Mouse (Mus musculus) neural tube, embryonic 14.5 days (tissue): Measurements from ENCODE around the gene Samd4. TPM values are rescaled to one million over a fixed set of nuclear protein-coding genes. Genes with fewer than 3 reads are reported as not detected.
"Not testable (repeated sequence)": the region's sequence is repeated elsewhere in the genome, so short reads cannot be mapped to it uniquely, and the experiment has no call there.

ENCODE experiments used
- ATAC-seq: fragments of 200-750 bp; cut with Nextera tagmentation; 2 replicates; pipeline ENCODE4 v1.8.0; 2017; ENCODE audit warnings: low read depth, mild to moderate bottlenecking, moderate TSS enrichment, moderate library complexity
- H3K27ac ChIP-seq: fragments of 300-500 bp; sonication (generic); 2 replicates; pipeline ENCODE4 v1.5.1; 2014; ENCODE audit warnings: low read depth, mild to moderate bottlenecking, control low read depth, low read length, moderate library complexity, mixed read lengths
- H3K27me3 ChIP-seq: fragments of 300-500 bp; sonication (generic); 2 replicates; pipeline ENCODE4 v1.6.1; 2014; ENCODE audit warnings: low read length; ENCODE audit not compliant: control insufficient read depth, insufficient read depth
- H3K36me3 ChIP-seq: fragments of 300-500 bp; sonication (generic); 2 replicates; pipeline ENCODE4 v1.6.1; 2014; ENCODE audit warnings: low read length, mixed read lengths; ENCODE audit not compliant: control insufficient read depth, insufficient read depth
- H3K4me1 ChIP-seq: fragments of 300-500 bp; sonication (generic); 2 replicates; pipeline ENCODE4 v1.6.1; 2014; ENCODE audit warnings: low read length; ENCODE audit not compliant: control insufficient read depth, insufficient read depth
- H3K4me2 ChIP-seq: fragments of 300-500 bp; sonication (generic); 2 replicates; pipeline ENCODE4 v1.6.1; 2014; ENCODE audit warnings: mild to moderate bottlenecking, low read depth, low read length, control low read depth
- H3K4me3 ChIP-seq: fragments of 300-500 bp; sonication (generic); 2 replicates; pipeline ENCODE4 v1.5.1; 2014; ENCODE audit warnings: low read depth, low read length, control low read depth, mixed read lengths
- H3K9ac ChIP-seq: fragments of 300-500 bp; sonication (generic); replicated peaks from 2 replicates; pipeline ENCODE4 v1.6.1; 2014; ENCODE audit warnings: low read depth, mild to moderate bottlenecking, control low read depth, low read length, mixed read lengths
- H3K9me3 ChIP-seq: fragments of 300-500 bp; sonication (generic); 2 replicates; pipeline ENCODE4 v1.6.1; 2016; ENCODE audit warnings: low read length; ENCODE audit not compliant: control insufficient read depth
- WGBS: fragments of 180-500 bp; shearing (Covaris S2); extraction: QIAGEN DNeasy Blood & Tissue Kit; methylation state at CpG from one replicate; pipeline ENCODE4 v1.1.7; 2014; 5-methylcytosine and 5-hydroxymethylcytosine counted together
- polyA plus RNA-seq: library from polyadenylated mRNA; unstranded; fragments of >200 nt; fragmentation: Nextera tagmentation; extraction: Ambion mirVana; gene quantifications from 2 replicates; pipeline ENCODE4 v1.2.1, GENCODE M21; 2014

Gene Samd4
- polyA plus RNA-seq, 1 experiment from 2014 or later = 2.6 TPM

- Histone ChIP-seq H3K9ac (no peak overlapping the region), H3K4me3 (no peak overlapping the region), H3K4me2 (no peak overlapping the region), H3K4me1 (no peaks in the 10 kb centered on the region), H3K27me3 (no peaks in the 10 kb centered on the region), H3K36me3 (no peaks in the 10 kb centered on the region), H3K27ac (no peak overlapping the region), H3K9me3 (no peaks in the 10 kb centered on the region; the same call in 1 of the 2 replicates)
- ATAC-seq = no peak
- 91% methylated on average over 3 of the region's 3 CpGs for WGBS
Observed at GRCm38 (mm10) chr14:47105174-47105557, 222.5 kb downstream of the Samd4 start.

GRCm38 (mm10) chr14:47105755-47106154 is 223.1 kb downstream of the Samd4 start:
- ATAC-seq = no peak
- WGBS = 97% methylated on average over 3 of the region's 3 CpGs
- Histone ChIP-seq H3K9ac (no peak overlapping the region), H3K9me3 (no peaks in the 10 kb centered on the region; the same call in 1 of the 2 replicates), H3K4me3 (no peak overlapping the region), H3K27ac (no peak overlapping the region), H3K4me1 (no peaks in the 10 kb centered on the region), H3K36me3 (no peaks in the 10 kb centered on the region), H3K27me3 (no peaks in the 10 kb centered on the region), H3K4me2 (no peak overlapping the region)

DNA sequence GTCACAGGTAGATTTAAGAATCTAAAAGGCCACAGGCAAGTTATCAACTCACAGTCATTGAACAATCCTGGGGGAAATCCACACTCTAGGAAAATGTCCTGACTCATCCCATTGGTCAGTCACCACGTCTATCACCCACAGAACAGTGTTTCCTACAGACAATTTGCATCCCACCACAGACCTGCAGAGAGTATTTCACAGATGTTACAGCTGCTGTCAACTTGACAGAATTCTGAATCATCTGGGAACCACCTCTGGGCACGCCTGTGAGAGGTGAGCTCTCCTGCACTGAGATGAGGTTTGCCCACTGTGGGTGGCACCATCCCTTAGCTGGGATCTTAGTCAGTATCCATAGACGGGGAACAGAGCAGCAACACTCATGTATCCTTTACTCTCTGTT is 224.8 kb downstream of the Samd4 start:
- 87% methylated on average over 3 of the region's 3 CpGs for WGBS
- Histone ChIP-seq H3K9me3 (no peaks in the 10 kb centered on the region; the same call in 1 of the 2 replicates), H3K4me2 (no peak overlapping the region), H3K4me1 (no peaks in the 10 kb centered on the region), H3K27ac (no peak overlapping the region), H3K36me3 (no peaks in the 10 kb centered on the region), H3K27me3 (no peaks in the 10 kb centered on the region), H3K9ac (no peak overlapping the region), H3K4me3 (no peak overlapping the region)
- ATAC-seq = no peak

DNA sequence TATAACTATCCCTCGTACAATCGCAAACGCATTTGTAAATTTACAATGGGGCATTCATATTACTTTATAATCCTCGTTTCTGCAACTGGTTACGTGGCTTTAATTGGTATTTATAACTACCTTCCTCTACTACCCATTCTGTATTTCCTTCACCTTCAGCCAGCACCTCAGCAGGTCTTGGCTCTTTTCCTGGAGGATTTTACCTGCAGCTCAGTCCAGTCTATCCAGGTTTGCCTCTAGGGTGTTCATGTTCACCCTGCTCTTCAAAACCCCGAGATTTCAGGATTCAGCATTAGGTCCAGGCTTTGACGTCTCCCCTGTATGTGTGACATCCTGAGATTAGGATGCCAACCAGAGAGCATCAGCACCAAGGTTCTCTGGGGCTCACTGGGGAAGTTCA is 227.7 kb downstream of the Samd4 start:
- not testable (repeated sequence) for H3K4me1 ChIP-seq, ATAC-seq, H3K36me3 ChIP-seq, H3K4me3 ChIP-seq, H3K27ac ChIP-seq, H3K4me2 ChIP-seq, H3K27me3 ChIP-seq, H3K9ac ChIP-seq, H3K9me3 ChIP-seq
- 85% methylated on average over 5 of the region's 7 CpGs for WGBS

DNA sequence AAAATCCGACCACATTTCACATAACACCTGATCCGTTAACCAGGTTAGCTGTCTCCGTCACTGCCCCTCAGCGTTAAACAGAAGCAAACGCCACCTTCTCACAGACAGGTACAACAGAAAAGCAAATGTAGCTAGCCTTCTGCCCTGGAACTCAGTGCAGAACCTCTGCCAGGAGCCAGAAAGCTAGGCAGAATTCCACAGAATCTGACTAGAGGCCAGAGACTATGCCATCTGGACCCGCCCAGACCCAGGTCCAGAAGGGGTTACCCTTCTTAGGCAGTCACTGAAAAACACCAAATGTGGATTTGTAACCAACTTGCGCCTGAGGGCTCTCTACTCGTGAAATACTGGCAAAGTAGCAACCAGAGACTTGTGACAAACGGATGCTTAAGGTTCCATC is 228.7 kb downstream of the Samd4 start:
- H3K4me1 ChIP-seq = no peaks in the 10 kb centered on the region
- no peak overlapping the region for H3K27ac ChIP-seq
- no peak for ATAC-seq
- H3K27me3 ChIP-seq = no peaks in the 10 kb centered on the region
- H3K4me3 ChIP-seq = no peak overlapping the region
- H3K9me3 ChIP-seq = no peaks in the 10 kb centered on the region; the same call in 1 of the 2 replicates
- 55% methylated on average over 9 of the region's 9 CpGs for WGBS
- no peak overlapping the region for H3K4me2 ChIP-seq
- H3K9ac ChIP-seq = no peak overlapping the region
- H3K36me3 ChIP-seq = no peaks in the 10 kb centered on the region

DNA sequence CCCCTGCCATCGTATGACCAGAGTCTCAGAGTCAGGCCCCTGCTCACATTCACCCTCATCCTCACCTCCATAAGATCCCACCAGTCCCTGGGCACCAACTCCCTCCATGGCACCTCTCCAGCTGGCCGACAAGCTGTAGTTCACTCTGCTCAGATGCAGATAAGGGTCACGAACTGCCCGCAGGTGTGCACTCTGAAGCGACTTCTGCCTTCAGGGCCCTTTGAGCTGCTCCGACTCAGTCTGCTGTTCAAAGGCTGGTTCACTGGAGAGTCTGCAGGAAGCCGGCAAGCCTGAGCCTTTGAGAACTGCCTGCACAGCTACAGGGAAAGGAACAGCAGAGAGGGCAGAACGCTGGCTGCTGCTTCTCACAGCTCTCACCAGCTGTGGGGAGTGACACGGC is 232.5 kb downstream of the Samd4 start:
- H3K27ac ChIP-seq = no peak overlapping the region
- no peaks in the 10 kb centered on the region for H3K9me3 ChIP-seq
- no peak overlapping the region for H3K4me2 ChIP-seq
- no peaks in the 10 kb centered on the region for H3K27me3 ChIP-seq
- WGBS = 72% methylated on average over 8 of the region's 9 CpGs
- H3K36me3 ChIP-seq = no peaks in the 10 kb centered on the region
- H3K9ac ChIP-seq = no peak overlapping the region
- no peak overlapping the region for H3K4me3 ChIP-seq
- no peaks in the 10 kb centered on the region for H3K4me1 ChIP-seq
- no peak for ATAC-seq

- Histone ChIP-seq H3K36me3 (no peaks in the 10 kb centered on the region), H3K4me2 (no peak overlapping the region), H3K4me1 (no peaks in the 10 kb centered on the region), H3K27me3 (no peaks in the 10 kb centered on the region), H3K27ac (no peak overlapping the region), H3K4me3 (no peak overlapping the region), H3K9me3 (no peaks in the 10 kb centered on the region), H3K9ac (no peak overlapping the region)
- ATAC-seq = no peak
- 83% methylated on average over 10 of the region's 10 CpGs for WGBS
Observed at GRCm38 (mm10) chr14:47116062-47116762, 233.6 kb downstream of the Samd4 start.

DNA sequence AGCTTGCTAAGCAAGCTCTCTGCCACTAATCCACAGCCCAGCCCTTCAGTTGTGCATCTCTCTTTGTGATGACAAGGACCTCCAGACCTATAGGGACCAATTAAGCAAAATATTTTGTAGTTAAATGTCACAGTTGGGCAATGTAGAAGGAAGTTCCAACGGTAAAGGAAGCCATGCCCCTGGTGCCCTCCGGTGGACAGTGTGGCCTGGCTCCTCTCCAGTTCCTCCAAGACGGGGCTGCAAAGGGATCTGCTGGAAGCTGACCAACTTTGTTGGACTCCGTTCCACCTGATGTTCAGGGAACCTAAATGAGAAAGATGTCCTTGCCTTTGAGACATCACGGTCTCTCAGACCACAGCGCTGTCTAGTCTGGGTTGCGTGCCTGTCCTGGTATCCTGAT is 234.9 kb downstream of the Samd4 start:
- H3K27ac ChIP-seq = no peak overlapping the region
- no peak for ATAC-seq
- 77% methylated on average over 7 of the region's 7 CpGs for WGBS
- no peaks in the 10 kb centered on the region for H3K9me3 ChIP-seq
- H3K4me3 ChIP-seq = no peak overlapping the region
- H3K9ac ChIP-seq = no peak overlapping the region
- no peaks in the 10 kb centered on the region for H3K4me1 ChIP-seq
- no peak overlapping the region for H3K4me2 ChIP-seq
- no peaks in the 10 kb centered on the region for H3K27me3 ChIP-seq
- no peaks in the 10 kb centered on the region for H3K36me3 ChIP-seq

DNA sequence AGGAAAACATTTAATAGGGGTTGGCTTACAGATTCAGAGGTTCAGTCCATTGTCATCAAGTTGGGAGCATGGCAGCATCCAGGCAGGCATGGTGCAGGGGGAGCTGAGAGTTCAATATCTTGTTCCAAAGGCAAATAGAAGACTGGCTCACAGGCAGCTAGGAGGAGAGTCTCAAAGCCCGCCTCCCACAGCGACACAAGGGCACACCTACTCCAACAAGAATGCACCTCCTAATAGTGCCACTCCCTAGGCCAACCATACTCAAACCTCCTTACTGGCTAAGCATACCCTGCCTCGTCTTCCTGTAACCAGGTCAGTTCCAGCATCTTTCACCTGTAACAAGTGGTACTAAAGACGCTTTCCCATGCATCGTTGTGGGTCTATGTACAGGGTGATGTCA is 245.3 kb downstream of the Samd4 start:
- Histone ChIP-seq H3K9ac (no peak overlapping the region), H3K4me2 (no peak overlapping the region), H3K27ac (no peak overlapping the region), H3K4me3 (no peak overlapping the region), H3K27me3 (no peaks in the 10 kb centered on the region), H3K4me1 (no peaks in the 10 kb centered on the region), H3K36me3 (no peaks in the 10 kb centered on the region), H3K9me3 (no peaks in the 10 kb centered on the region)
- ATAC-seq = no peak
- WGBS = 94% methylated on average over 5 of the region's 5 CpGs
